Mouse (Mus musculus) ES-E14 (cell line): Measurements from ENCODE around the gene Shb.

Experiments
- CHD2 ChIP-seq: IDR thresholded peaks from 2 replicates; pipeline ENCODE4 v1.6.1; 2014; ENCODE audit warnings: mild to moderate bottlenecking, low read depth, low read length, inconsistent platforms
- HCFC1 ChIP-seq: IDR thresholded peaks from 2 replicates; pipeline ENCODE4 v1.6.1; 2012; ENCODE audit warnings: low read length, inconsistent platforms, borderline replicate concordance; ENCODE audit not compliant: insufficient read depth
- ZC3H11A ChIP-seq: IDR thresholded peaks from 2 replicates; pipeline ENCODE4 v1.6.1; 2012; ENCODE audit warnings: low read depth, mild to moderate bottlenecking, inconsistent platforms, low read length, borderline replicate concordance
- ZNF384 ChIP-seq: IDR thresholded peaks from 2 replicates; pipeline ENCODE4 v1.6.1; 2012; ENCODE audit warnings: low read depth, low read length, inconsistent platforms

DNA sequence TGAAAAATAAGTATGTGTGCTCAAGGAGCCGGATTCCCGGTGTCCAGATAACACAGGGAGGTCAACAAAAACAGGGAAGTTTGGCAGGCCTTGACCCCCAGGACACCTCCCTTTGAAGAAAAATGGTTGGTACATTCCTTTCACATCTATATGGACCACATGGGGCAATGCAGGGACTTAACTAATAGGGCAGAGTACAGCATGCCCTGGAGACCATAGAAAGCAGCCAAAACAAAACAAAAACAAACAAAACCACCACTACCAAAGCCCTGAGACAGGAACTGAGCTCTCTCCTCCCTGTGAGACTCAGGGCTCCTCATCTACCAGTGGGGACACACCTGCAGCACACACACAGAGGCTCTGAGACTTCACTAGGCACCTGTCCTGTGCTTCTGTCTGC lies 18.9 kb downstream of the Shb start:
- no peak for TF ChIP-seq CHD2
- TF ChIP-seq ZNF384 = no peak
- no peak for TF ChIP-seq HCFC1
- no peak for TF ChIP-seq ZC3H11A
